Mouse (Mus musculus) MEL (cell line): ENCODE results near the gene Slc16a8.

Experiments used
- CHD2 ChIP-seq: IDR thresholded peaks from 2 replicates; pipeline ENCODE4 v1.6.1; 2011; ENCODE audit warnings: low read length, improper control_type of control experiment
- CTCF ChIP-seq, 3 experiments: IDR thresholded peaks in 2 of 3; conservative IDR thresholded peaks in 1 of 3; 2 replicates each; pipeline ENCODE4 v1.5.1; 2011 to 2012; ENCODE audit warnings: low read length in 3 of 3, low read depth in 2 of 3, mild to moderate bottlenecking in 2 of 3, improper control_type of control experiment in 1 of 3, inconsistent platforms in 1 of 3, mixed read lengths in 1 of 3, moderate library complexity in 1 of 3; ENCODE audit not compliant: control insufficient read depth in 1 of 3, insufficient read depth in 1 of 3, poor library complexity in 1 of 3, severe bottlenecking in 1 of 3
- E2F4 ChIP-seq: IDR thresholded peaks from 2 replicates; pipeline ENCODE4 v1.6.1; 2011; ENCODE audit warnings: low read depth, low read length, improper control_type of control experiment, borderline replicate concordance
- EP300 ChIP-seq, 2 experiments: IDR thresholded peaks; 2 replicates each; pipeline ENCODE4 v1.6.1; 2011; ENCODE audit warnings: improper control_type of control experiment in 2 of 2, low read length in 2 of 2, low read depth in 1 of 2, mild to moderate bottlenecking in 1 of 2
- MYC ChIP-seq: IDR thresholded peaks from 2 replicates; pipeline ENCODE4 v1.6.1; 2011; ENCODE audit warnings: low read depth, mild to moderate bottlenecking, low read length, improper control_type of control experiment, moderate library complexity
- RAD21 ChIP-seq: IDR thresholded peaks from 2 replicates; pipeline ENCODE4 v1.6.1; 2011; ENCODE audit warnings: mild to moderate bottlenecking, low read depth, low read length, improper control_type of control experiment
- TBP ChIP-seq: IDR thresholded peaks from 2 replicates; pipeline ENCODE4 v1.8.0; 2011; ENCODE audit warnings: low read depth, low read length, improper control_type of control experiment
- TCF12 ChIP-seq: IDR thresholded peaks from 2 replicates; pipeline ENCODE4 v1.6.1; 2014; ENCODE audit warnings: low read depth, mild to moderate bottlenecking, inconsistent platforms, low read length, improper control_type of control experiment, moderate library complexity
- USF1 ChIP-seq: IDR thresholded peaks from 2 replicates; pipeline ENCODE4 v1.6.1; 2014; ENCODE audit warnings: low read depth, mild to moderate bottlenecking, inconsistent platforms, low read length, improper control_type of control experiment, moderate library complexity

DNA sequence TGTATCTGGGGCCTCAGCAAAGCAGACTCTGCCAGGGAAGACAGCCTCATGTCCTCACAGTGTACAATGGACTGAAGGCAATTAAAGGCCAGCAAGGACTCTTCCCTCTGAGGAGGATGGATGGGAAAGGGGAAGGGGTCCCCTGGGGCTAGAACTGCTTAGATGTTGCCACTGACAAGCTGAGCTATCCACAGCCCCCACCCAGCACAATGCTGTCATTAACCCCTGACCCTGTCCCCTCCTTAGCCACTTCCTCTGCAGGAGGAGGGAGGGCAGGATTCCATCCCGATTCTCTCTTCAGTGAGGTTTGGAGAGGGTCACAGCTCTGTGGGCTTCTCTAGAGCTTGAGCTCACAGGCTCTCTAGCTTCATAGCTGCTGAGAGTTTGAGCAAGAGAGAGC, 35.0 kb downstream of the Slc16a8 start:
- TF ChIP-seq CTCF (IDR thresholded peaks at IDR 0.05 in 2 of 3, conservative IDR thresholded peaks at IDR 0.05 in 1 of 3; ENCODE audit: control insufficient read depth in 1 of 3, insufficient read depth in 1 of 3, low read depth in 2 of 3, low read length in 3 of 3, poor library complexity in 1 of 3, severe bottlenecking in 1 of 3) = no peak
- TF ChIP-seq EP300 (IDR thresholded peaks at IDR 0.05; ENCODE audit: low read depth in 1 of 2, low read length in 2 of 2) = no peak
- TF ChIP-seq E2F4 = no peak
- no peak for TF ChIP-seq CHD2
- no peak for TF ChIP-seq RAD21
- TF ChIP-seq TBP = no peak
- no peak for TF ChIP-seq TCF12
- no peak for TF ChIP-seq USF1
- TF ChIP-seq MYC = no peak
